Mouse (Mus musculus): Measurements from ENCODE around the gene Man2a2. TPM values are rescaled to one million over a fixed set of nuclear protein-coding genes. Genes with fewer than 3 reads are reported as not detected.

The Man2a2 gene
- 47.6 and 55.1 TPM in 2 replicates for polyA plus RNA-seq (2011; ENCODE audit: insufficient read length, low read depth, missing spikeins)

GRCm38 (mm10) chr7:80371041-80371751 is at the start of gene Man2a2:
Gene Man2a2 (minus strand): TSS chr7:80371375.
- Histone ChIP-seq H3K27ac (ENCODE audit: insufficient read depth, low read length) (peak within 1 kb of the TSS; percentile 72), H3K4me3 (ENCODE audit: insufficient read depth, low read length) (peak within 1 kb of the TSS; percentile 64), H3K4me1 (ENCODE audit: control insufficient read depth, insufficient read depth, low read length) (peaks cover 7% of the 10 kb centered on the region)
- TF ChIP-seq POLR2A (IDR thresholded peaks at IDR 0.05; ENCODE audit: low read depth, low read length) (no peak), CTCF (IDR thresholded peaks at IDR 0.05; ENCODE audit: borderline replicate concordance, insufficient read depth, low read length) (peak; percentile 61)

DNA sequence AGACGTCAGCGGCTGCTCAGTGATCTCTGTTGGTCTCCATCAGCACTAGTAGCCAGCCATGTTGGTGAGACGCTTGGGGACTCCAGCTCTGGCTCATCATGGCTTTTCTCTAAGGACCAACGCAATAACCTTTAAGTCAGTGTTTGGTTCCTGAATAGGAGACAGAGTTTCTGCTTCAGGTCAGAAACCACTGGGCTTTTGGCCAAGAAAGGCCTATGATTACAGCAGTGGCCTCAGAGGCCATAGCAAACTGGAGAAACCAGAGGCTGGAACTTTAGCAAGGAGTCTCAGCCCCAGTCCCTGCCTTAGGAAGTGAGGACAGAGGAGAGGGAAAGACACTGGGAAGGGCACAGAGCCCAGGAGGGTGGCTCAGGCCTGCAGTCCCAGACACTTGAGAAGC is 49.4 kb upstream of the Man2a2 start:
- Histone ChIP-seq H3K27ac (ENCODE audit: insufficient read depth, low read length) (no peak overlapping the region), H3K4me1 (ENCODE audit: control insufficient read depth, insufficient read depth, low read length) (peaks cover 6% of the 10 kb centered on the region), H3K4me3 (ENCODE audit: insufficient read depth, low read length) (no peak overlapping the region)
- TF ChIP-seq CTCF (IDR thresholded peaks at IDR 0.05; ENCODE audit: borderline replicate concordance, insufficient read depth, low read length) (no peak), POLR2A (IDR thresholded peaks at IDR 0.05; ENCODE audit: low read depth, low read length) (no peak)

- Histone ChIP-seq H3K4me1 (ENCODE audit: control insufficient read depth, insufficient read depth, low read length) (peaks cover 6% of the 10 kb centered on the region), H3K27ac (ENCODE audit: insufficient read depth, low read length) (no peak overlapping the region), H3K4me3 (ENCODE audit: insufficient read depth, low read length) (no peak overlapping the region)
- TF ChIP-seq CTCF (IDR thresholded peaks at IDR 0.05; ENCODE audit: borderline replicate concordance, insufficient read depth, low read length) = no peak
- no peak for TF ChIP-seq POLR2A (IDR thresholded peaks at IDR 0.05; ENCODE audit: low read depth, low read length)
Observed at GRCm38 (mm10) chr7:80419278-80419677, 48.1 kb upstream of the Man2a2 start.

DNA sequence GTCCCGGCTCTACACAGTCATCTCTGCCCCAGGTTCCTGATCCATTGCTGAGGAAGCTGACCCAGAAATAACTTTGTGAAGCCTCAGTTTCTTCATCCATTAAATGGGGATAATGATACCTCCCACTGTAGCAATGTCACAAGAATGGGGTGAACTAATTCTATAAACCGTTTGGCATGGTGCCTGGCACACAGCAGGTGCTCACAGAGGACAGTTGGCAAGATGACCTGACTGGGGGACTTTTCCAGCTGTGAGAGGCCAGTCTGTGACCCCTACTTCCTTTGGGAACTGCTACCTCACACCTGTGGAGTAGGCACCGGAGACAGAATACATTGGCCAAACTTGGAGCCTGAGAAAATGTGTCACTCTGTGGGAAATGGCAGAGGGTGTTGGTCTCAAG is 46.9 kb upstream of the Man2a2 start:
- no peak overlapping the region for H3K27ac ChIP-seq (ENCODE audit: insufficient read depth, low read length)
- no peak for TF ChIP-seq POLR2A (IDR thresholded peaks at IDR 0.05; ENCODE audit: low read depth, low read length)
- peaks cover 6% of the 10 kb centered on the region for H3K4me1 ChIP-seq (ENCODE audit: control insufficient read depth, insufficient read depth, low read length)
- no peak overlapping the region for H3K4me3 ChIP-seq (ENCODE audit: insufficient read depth, low read length)

DNA sequence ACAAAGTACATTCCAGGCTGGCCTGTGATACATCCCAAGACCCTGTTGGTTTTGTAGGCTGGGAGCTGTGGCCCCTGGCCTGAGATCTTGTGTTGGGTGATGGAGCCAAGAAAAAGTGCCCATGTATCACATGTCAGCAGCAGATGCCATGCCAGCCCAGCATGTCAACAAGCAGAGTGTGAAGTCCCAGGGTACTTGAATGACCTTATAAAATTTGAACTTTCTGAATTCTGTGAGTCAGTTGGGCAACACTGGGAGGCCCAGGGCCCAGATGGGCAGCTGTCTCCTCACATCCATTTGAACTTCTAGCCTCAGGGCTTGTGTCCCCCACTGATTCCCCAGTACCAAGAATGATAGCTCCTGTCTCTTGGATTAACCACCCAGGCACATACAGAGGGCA is 46.4 kb upstream of the Man2a2 start:
- H3K4me1 ChIP-seq (ENCODE audit: control insufficient read depth, insufficient read depth, low read length) = peaks cover 6% of the 10 kb centered on the region
- H3K27ac ChIP-seq (ENCODE audit: insufficient read depth, low read length) = no peak overlapping the region
- no peak overlapping the region for H3K4me3 ChIP-seq (ENCODE audit: insufficient read depth, low read length)
- no peak for TF ChIP-seq POLR2A (IDR thresholded peaks at IDR 0.05; ENCODE audit: low read depth, low read length)
- TF ChIP-seq CTCF (IDR thresholded peaks at IDR 0.05; ENCODE audit: borderline replicate concordance, insufficient read depth, low read length) = no peak

GRCm38 (mm10) chr7:80416969-80417368 is 45.8 kb upstream of the Man2a2 start:
- no peak for TF ChIP-seq CTCF (IDR thresholded peaks at IDR 0.05; ENCODE audit: borderline replicate concordance, insufficient read depth, low read length)
- TF ChIP-seq POLR2A (IDR thresholded peaks at IDR 0.05; ENCODE audit: low read depth, low read length) = no peak
- H3K4me1 ChIP-seq (ENCODE audit: control insufficient read depth, insufficient read depth, low read length) = peaks cover 6% of the 10 kb centered on the region
- no peak overlapping the region for H3K4me3 ChIP-seq (ENCODE audit: insufficient read depth, low read length)
- no peak overlapping the region for H3K27ac ChIP-seq (ENCODE audit: insufficient read depth, low read length)

- Histone ChIP-seq H3K27ac (ENCODE audit: insufficient read depth, low read length) (no peak overlapping the region), H3K4me3 (ENCODE audit: insufficient read depth, low read length) (no peak overlapping the region), H3K4me1 (ENCODE audit: control insufficient read depth, insufficient read depth, low read length) (peaks cover 3% of the 10 kb centered on the region; the same call in 1 of the 2 replicates)
- TF ChIP-seq POLR2A (IDR thresholded peaks at IDR 0.05; ENCODE audit: low read depth, low read length) = no peak
- no peak for TF ChIP-seq CTCF (IDR thresholded peaks at IDR 0.05; ENCODE audit: borderline replicate concordance, insufficient read depth, low read length)
Observed at GRCm38 (mm10) chr7:80414303-80414855, 43.2 kb upstream of the Man2a2 start.

- Histone ChIP-seq H3K4me3 (ENCODE audit: insufficient read depth, low read length) (no peak overlapping the region), H3K4me1 (ENCODE audit: control insufficient read depth, insufficient read depth, low read length) (no peaks in the 10 kb centered on the region; the same call in 1 of the 2 replicates), H3K27ac (ENCODE audit: insufficient read depth, low read length) (no peak overlapping the region)
- TF ChIP-seq CTCF (IDR thresholded peaks at IDR 0.05; ENCODE audit: borderline replicate concordance, insufficient read depth, low read length) (no peak), POLR2A (IDR thresholded peaks at IDR 0.05; ENCODE audit: low read depth, low read length) (no peak)
Observed at GRCm38 (mm10) chr7:80413512-80414302, 42.5 kb upstream of the Man2a2 start.

GRCm38 (mm10) chr7:80412781-80413180 is 41.6 kb upstream of the Man2a2 start:
- H3K4me3 ChIP-seq (ENCODE audit: insufficient read depth, low read length) = no peak overlapping the region
- no peaks in the 10 kb centered on the region for H3K4me1 ChIP-seq (ENCODE audit: control insufficient read depth, insufficient read depth, low read length)
- H3K27ac ChIP-seq (ENCODE audit: insufficient read depth, low read length) = no peak overlapping the region
- no peak for TF ChIP-seq POLR2A (IDR thresholded peaks at IDR 0.05; ENCODE audit: low read depth, low read length)
- TF ChIP-seq CTCF (IDR thresholded peaks at IDR 0.05; ENCODE audit: borderline replicate concordance, insufficient read depth, low read length) = no peak

GRCm38 (mm10) chr7:80412279-80412678 is 41.1 kb upstream of the Man2a2 start:
- no peak overlapping the region for H3K4me3 ChIP-seq (ENCODE audit: insufficient read depth, low read length)
- H3K27ac ChIP-seq (ENCODE audit: insufficient read depth, low read length) = no peak overlapping the region
- TF ChIP-seq CTCF (IDR thresholded peaks at IDR 0.05; ENCODE audit: borderline replicate concordance, insufficient read depth, low read length) = no peak
- no peak for TF ChIP-seq POLR2A (IDR thresholded peaks at IDR 0.05; ENCODE audit: low read depth, low read length)
- no peaks in the 10 kb centered on the region for H3K4me1 ChIP-seq (ENCODE audit: control insufficient read depth, insufficient read depth, low read length)

All from embryonic fibroblast, embryonic 13.5 days (primary cell).